Mouse (Mus musculus) limb, embryonic 14.5 days (tissue): ENCODE data around the gene Raver1. TPM values are rescaled to one million over a fixed set of nuclear protein-coding genes. Genes with fewer than 3 reads are reported as not detected.

Experiments used
- ATAC-seq: fragments of 200-750 bp; cut with Nextera tagmentation; 2 replicates; pipeline ENCODE4 v1.8.0; 2017; ENCODE audit warnings: low read depth, moderate number of reproducible peaks, moderate TSS enrichment; ENCODE audit not compliant: low FRiP score
- DNase-seq: peaks from one replicate; pipeline ENCODE4 v3.0.0-alpha.2; 2015; ENCODE audit warnings: low spot score
- H3K27ac ChIP-seq: fragments of 300-500 bp; sonication (generic); replicated peaks from 2 replicates; pipeline ENCODE4 v1.5.1; 2014; ENCODE audit warnings: low read depth, mild to moderate bottlenecking, low read length, moderate library complexity, mixed read lengths
- H3K27me3 ChIP-seq: fragments of 300-500 bp; sonication (generic); 2 replicates; pipeline ENCODE4 v1.6.1; 2014; ENCODE audit warnings: low read length, mixed read lengths; ENCODE audit not compliant: control insufficient read depth, insufficient read depth
- H3K36me3 ChIP-seq: fragments of 300-500 bp; sonication (generic); 2 replicates; pipeline ENCODE4 v1.6.1; 2014; ENCODE audit warnings: mild to moderate bottlenecking, low read length, moderate library complexity, mixed read lengths; ENCODE audit not compliant: control insufficient read depth, insufficient read depth
- H3K4me1 ChIP-seq: fragments of 300-500 bp; sonication (generic); 2 replicates; pipeline ENCODE4 v1.6.1; 2014; ENCODE audit warnings: antibody characterized with exemption, low read length, mixed read lengths; ENCODE audit not compliant: control insufficient read depth, insufficient read depth
- H3K4me2 ChIP-seq: fragments of 300-500 bp; sonication (generic); replicated peaks from 2 replicates; pipeline ENCODE4 v1.6.1; 2014; ENCODE audit warnings: low read depth, mild to moderate bottlenecking, low read length, moderate library complexity; ENCODE audit not compliant: severe bottlenecking
- H3K4me3 ChIP-seq: fragments of 300-500 bp; sonication (generic); replicated peaks from 2 replicates; pipeline ENCODE4 v1.5.1; 2014; ENCODE audit warnings: low read length
- H3K9ac ChIP-seq: fragments of 300-500 bp; sonication (generic); 2 replicates; pipeline ENCODE4 v1.6.1; 2014; ENCODE audit warnings: mild to moderate bottlenecking, low read depth, low read length, moderate library complexity; ENCODE audit not compliant: severe bottlenecking
- H3K9me3 ChIP-seq: fragments of 300-500 bp; sonication (generic); 2 replicates; pipeline ENCODE4 v1.6.1; 2016; ENCODE audit warnings: low read length; ENCODE audit not compliant: control insufficient read depth
- POLR2A ChIP-seq: fragments of 200-500 bp; IDR thresholded peaks from 2 replicates; pipeline ENCODE4 v1.8.0; 2012; ENCODE audit warnings: inconsistent platforms, mild to moderate bottlenecking, moderate library complexity, borderline replicate concordance; ENCODE audit not compliant: insufficient read depth, insufficient read length; ENCODE audit errors: extremely low read depth
- WGBS: fragments of 180-500 bp; shearing (Covaris S2); extraction: QIAGEN DNeasy Blood & Tissue Kit; methylation state at CpG from one replicate; pipeline ENCODE4 v1.1.7; 2014; 5-methylcytosine and 5-hydroxymethylcytosine counted together
- polyA plus RNA-seq, 2 experiments: library from polyadenylated mRNA; depleted of rRNA in 1 of 2; stranded (reverse) in 1 of 2; unstranded in 1 of 2; fragments of >200 nt; fragmentation: Nextera tagmentation in 1 of 2; extraction: Ambion mirVana in 1 of 2; gene quantifications; 2 replicates each; pipeline versions ENCODE4 v1.2.1 to v1.2.3; 2012 to 2014

Gene Raver1
- polyA plus RNA-seq, 2 experiments: 76.3 to 94.0 TPM

- DNase-seq (peak; percentile 99), ATAC-seq (peak; percentile 96)
- peak within 1 kb of the TSS; percentile 66 for H3K4me3 ChIP-seq
- peaks cover 5% of the 10 kb centered on the region; the same call in 1 of the 2 replicates for H3K4me1 ChIP-seq
- 6% methylated on average over 37 of the region's 37 CpGs for WGBS
- H3K4me2 ChIP-seq: peak within 1 kb of the TSS; percentile 58
- H3K36me3 ChIP-seq: peaks cover 17% of the 10 kb centered on the region
- H3K9ac ChIP-seq: peak within 1 kb of the TSS; percentile 59
- 0 out of 2 replicates have a peak within 1 kb of the TSS, but pooled peaks have one; percentile 52 for H3K27ac ChIP-seq
- H3K9me3 ChIP-seq: no peaks in the 10 kb centered on the region
- H3K27me3 ChIP-seq: no peaks in the 10 kb centered on the region
- peak; percentile 88; the same call in 1 of the 2 replicates for TF ChIP-seq POLR2A
Observed at GRCm38 (mm10) chr9:21131059-21131956, 39.5 kb upstream of the Raver1 start, which contains the start of gene Tyk2. Gene Tyk2, minus strand, starts transcription at chr9:21131243.

DNA sequence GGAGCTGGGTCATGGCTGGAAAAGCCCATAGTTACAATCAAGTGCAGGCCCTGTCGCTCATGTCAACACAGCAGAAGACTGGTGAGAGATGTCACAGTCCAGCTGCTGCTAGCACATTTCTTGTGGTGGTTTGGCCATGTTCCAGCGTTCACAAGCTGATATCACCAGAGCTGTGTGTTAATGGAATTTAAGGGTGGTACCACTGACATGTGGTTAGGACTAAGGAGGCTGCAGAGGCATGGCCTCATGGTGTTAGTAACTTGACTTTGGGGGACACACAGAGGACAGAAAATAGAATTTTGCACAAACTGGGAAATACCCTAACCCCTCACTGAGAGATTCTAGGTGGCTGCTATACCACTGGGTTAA, 34.4 kb upstream of the Raver1 start:
- Histone ChIP-seq H3K27ac (no peak overlapping the region), H3K4me3 (no peak overlapping the region), H3K27me3 (no peaks in the 10 kb centered on the region), H3K36me3 (peaks cover 39% of the 10 kb centered on the region), H3K4me1 (peaks cover 5% of the 10 kb centered on the region; the same call in 1 of the 2 replicates), H3K9ac (no peak overlapping the region), H3K4me2 (no peak overlapping the region), H3K9me3 (no peaks in the 10 kb centered on the region)
- TF ChIP-seq POLR2A: no peak
- DNase-seq (no peak), ATAC-seq (no peak)
- WGBS: 80% methylated on average over 2 of the region's 2 CpGs

DNA sequence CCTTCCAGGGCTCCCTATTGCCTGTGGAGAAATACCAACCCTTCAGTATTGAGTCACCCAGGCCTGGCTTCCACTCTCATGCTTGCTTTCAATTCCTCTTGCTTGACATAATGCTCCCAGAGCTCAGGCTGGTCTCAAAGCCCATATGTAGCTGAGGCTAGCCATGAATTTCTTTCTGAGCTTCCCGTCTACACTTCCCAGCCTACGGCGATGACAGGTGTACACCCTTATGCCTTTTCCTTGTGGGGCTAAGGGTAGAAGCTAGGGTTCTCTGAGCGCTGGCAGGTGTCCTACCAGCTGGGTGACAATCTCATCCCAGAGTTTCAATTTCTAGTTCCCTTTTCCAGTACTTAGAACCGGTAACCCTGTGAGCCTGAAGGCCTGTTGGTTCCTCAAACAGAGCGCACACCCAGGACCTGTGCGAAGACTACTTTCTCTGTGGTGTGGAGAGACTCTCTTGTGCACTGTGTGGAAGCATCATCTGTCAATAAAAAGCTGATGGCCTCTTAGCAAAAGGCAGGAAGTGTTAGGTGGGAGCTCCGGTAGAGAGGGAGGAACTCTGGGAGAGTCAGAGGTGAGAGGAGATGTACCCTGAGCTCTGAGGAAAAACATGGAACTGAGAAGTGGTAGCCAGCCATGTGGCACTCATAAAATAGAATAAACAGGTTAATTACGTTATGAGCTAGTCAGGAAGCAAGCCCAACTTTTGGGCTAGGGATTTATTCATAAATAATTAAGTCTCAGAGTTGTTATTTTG, 33.9 kb upstream of the Raver1 start:
- TF ChIP-seq POLR2A: no peak
- H3K4me2 ChIP-seq: no peak overlapping the region
- peaks cover 43% of the 10 kb centered on the region for H3K36me3 ChIP-seq
- H3K4me1 ChIP-seq: peaks cover 5% of the 10 kb centered on the region; the same call in 1 of the 2 replicates
- no peak for ATAC-seq
- no peaks in the 10 kb centered on the region for H3K9me3 ChIP-seq
- H3K4me3 ChIP-seq: no peak overlapping the region
- no peak overlapping the region for H3K9ac ChIP-seq
- no peak overlapping the region for H3K27ac ChIP-seq
- no peaks in the 10 kb centered on the region for H3K27me3 ChIP-seq
- 86% methylated on average over 9 of the region's 9 CpGs for WGBS
- DNase-seq: no peak

GRCm38 (mm10) chr9:21124837-21125236, 33.0 kb upstream of the Raver1 start:
- H3K4me1 ChIP-seq: no peaks in the 10 kb centered on the region
- H3K27me3 ChIP-seq: no peaks in the 10 kb centered on the region
- peaks cover 50% of the 10 kb centered on the region for H3K36me3 ChIP-seq
- H3K27ac ChIP-seq: no peak overlapping the region
- ATAC-seq: no peak
- H3K4me2 ChIP-seq: no peak overlapping the region
- TF ChIP-seq POLR2A: no peak
- no peak for DNase-seq
- no peaks in the 10 kb centered on the region for H3K9me3 ChIP-seq
- no peak overlapping the region for H3K9ac ChIP-seq
- H3K4me3 ChIP-seq: no peak overlapping the region
- 80% methylated on average over 5 of the region's 5 CpGs for WGBS

GRCm38 (mm10) chr9:21121483-21121882, 29.7 kb upstream of the Raver1 start:
- Histone ChIP-seq H3K4me1 (no peaks in the 10 kb centered on the region), H3K9ac (no peak overlapping the region), H3K4me2 (no peak overlapping the region), H3K27ac (no peak overlapping the region), H3K27me3 (no peaks in the 10 kb centered on the region), H3K36me3 (peaks cover 36% of the 10 kb centered on the region), H3K4me3 (no peak overlapping the region), H3K9me3 (no peaks in the 10 kb centered on the region)
- TF ChIP-seq POLR2A: no peak
- DNase-seq: no peak
- no peak for ATAC-seq
- WGBS: 91% methylated on average over 16 of the region's 16 CpGs
